Mouse (Mus musculus): ENCODE measurements around the gene Klf16. TPM values are rescaled to one million over a fixed set of nuclear protein-coding genes. Genes with fewer than 3 reads are reported as not detected.

Klf16 gene
- polyA plus RNA-seq, 1 experiment from 2014 or later = 10.2 TPM

DNA sequence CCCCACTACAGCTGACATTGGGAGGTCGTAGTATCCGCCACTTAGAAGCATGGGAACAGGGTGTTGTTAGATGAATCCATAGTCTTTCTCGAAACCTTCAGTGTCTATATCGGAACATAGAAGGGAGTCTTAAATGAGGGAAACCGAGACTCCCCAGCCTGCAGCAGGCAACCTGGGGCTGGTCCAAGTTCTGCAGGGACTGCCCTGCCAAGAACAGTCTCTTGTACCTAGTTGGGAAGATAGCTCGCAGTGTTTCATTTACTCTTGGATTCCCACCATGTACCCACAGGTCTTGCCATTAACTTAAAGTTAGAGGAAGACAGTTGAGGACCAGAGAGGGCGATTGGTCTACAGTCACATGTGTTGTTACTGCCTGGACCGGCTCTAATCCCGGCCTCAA, 43.2 kb upstream of the Klf16 start:
- 87% methylated on average over 9 of the region's 9 CpGs for WGBS
- Histone ChIP-seq H3K9ac (ENCODE audit: low read depth, low read length) (no peak overlapping the region), H3K4me1 (ENCODE audit: control insufficient read depth, insufficient read depth, low read length) (peaks cover 20% of the 10 kb centered on the region), H3K4me3 (ENCODE audit: low read length) (no peak overlapping the region), H3K27me3 (ENCODE audit: control insufficient read depth, insufficient read depth, low read length) (no peaks in the 10 kb centered on the region), H3K27ac (ENCODE audit: low read depth, low read length) (no peak overlapping the region), H3K36me3 (ENCODE audit: control insufficient read depth, insufficient read depth, low read length) (peaks cover 7% of the 10 kb centered on the region), H3K4me2 (replicated peaks; ENCODE audit: low read depth, low read length) (no peak overlapping the region), H3K9me3 (ENCODE audit: control insufficient read depth, low read length) (no peaks in the 10 kb centered on the region)
- ATAC-seq (ENCODE audit: low FRiP score, low TSS enrichment) = no peak

DNA sequence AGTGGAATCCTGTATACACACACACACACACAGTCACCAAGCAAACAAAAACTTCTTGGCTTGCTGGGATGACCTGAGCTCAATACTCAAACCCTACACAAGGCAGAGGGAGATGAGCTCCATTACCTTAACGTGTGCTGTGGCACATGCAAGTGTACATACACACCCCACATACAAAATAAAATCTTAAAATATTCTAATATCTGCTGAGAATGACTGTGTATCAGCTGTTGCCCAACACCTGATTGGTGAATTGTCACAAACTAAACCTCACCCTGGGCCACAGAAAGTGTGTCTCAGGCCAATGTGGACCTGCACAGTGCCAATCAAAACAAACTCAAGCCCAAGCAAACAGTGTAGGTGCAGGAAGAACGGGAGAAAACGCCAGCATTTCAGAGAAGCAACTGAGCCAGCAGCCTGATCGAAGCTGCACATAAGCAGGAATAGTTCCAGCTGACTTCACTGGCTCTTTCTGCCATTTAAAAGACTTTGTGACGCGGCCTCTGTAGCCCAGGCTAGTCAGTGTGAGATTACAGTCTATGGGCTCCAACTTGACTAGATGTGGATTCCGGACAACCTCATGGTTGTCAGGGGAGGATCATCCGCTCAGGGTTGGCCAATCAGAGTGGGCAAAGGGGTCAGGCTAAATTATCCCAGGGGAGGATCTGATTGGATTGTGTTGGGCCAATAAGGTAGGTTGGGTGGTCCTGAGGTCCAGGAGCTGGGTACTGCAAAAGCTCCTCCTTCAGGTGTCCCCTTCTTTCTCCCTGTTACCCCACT, 42.5 kb upstream of the Klf16 start:
- 27% methylated on average over 8 of the region's 8 CpGs for WGBS
- H3K27me3 ChIP-seq (ENCODE audit: control insufficient read depth, insufficient read depth, low read length) = no peaks in the 10 kb centered on the region
- peaks cover 14% of the 10 kb centered on the region for H3K36me3 ChIP-seq (ENCODE audit: control insufficient read depth, insufficient read depth, low read length)
- no peak overlapping the region for H3K4me2 ChIP-seq (replicated peaks; ENCODE audit: low read depth, low read length)
- no peak overlapping the region for H3K4me3 ChIP-seq (ENCODE audit: low read length)
- ATAC-seq (ENCODE audit: low FRiP score, low TSS enrichment) = no peak
- H3K4me1 ChIP-seq (ENCODE audit: control insufficient read depth, insufficient read depth, low read length) = peaks cover 13% of the 10 kb centered on the region
- H3K9ac ChIP-seq (ENCODE audit: low read depth, low read length) = no peak overlapping the region
- H3K27ac ChIP-seq (ENCODE audit: low read depth, low read length) = no peak overlapping the region
- H3K9me3 ChIP-seq (ENCODE audit: control insufficient read depth, low read length) = no peaks in the 10 kb centered on the region

DNA sequence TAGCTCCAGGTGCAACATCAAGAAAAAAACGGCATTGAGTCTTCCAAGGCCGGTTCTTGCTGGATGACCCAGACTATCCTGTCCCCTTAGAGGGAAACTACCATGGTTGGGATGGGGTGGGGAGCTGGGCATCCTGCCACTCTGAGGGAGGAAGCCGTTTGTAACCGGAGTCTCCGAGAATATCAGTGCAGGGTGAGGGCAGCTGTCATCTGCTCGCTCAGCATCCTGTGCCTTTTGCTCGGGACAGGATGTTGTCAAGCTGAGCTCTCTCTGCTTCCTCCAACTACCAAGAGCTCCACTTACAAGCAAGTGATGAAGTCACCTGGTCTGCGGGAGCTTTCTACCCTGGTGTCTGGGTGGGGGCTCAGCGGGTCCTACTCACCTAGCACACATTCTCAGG, 41.1 kb upstream of the Klf16 start:
- Histone ChIP-seq H3K27ac (ENCODE audit: low read depth, low read length) (no peak overlapping the region), H3K4me2 (replicated peaks; ENCODE audit: low read depth, low read length) (no peak overlapping the region), H3K9me3 (ENCODE audit: control insufficient read depth, low read length) (no peaks in the 10 kb centered on the region), H3K4me1 (ENCODE audit: control insufficient read depth, insufficient read depth, low read length) (peaks cover 3% of the 10 kb centered on the region; the same call in 1 of the 2 replicates), H3K4me3 (ENCODE audit: low read length) (no peak overlapping the region), H3K9ac (ENCODE audit: low read depth, low read length) (no peak overlapping the region), H3K27me3 (ENCODE audit: control insufficient read depth, insufficient read depth, low read length) (no peaks in the 10 kb centered on the region), H3K36me3 (ENCODE audit: control insufficient read depth, insufficient read depth, low read length) (peaks cover 27% of the 10 kb centered on the region)
- ATAC-seq (ENCODE audit: low FRiP score, low TSS enrichment) = no peak
- WGBS = 60% methylated on average over 9 of the region's 9 CpGs

DNA sequence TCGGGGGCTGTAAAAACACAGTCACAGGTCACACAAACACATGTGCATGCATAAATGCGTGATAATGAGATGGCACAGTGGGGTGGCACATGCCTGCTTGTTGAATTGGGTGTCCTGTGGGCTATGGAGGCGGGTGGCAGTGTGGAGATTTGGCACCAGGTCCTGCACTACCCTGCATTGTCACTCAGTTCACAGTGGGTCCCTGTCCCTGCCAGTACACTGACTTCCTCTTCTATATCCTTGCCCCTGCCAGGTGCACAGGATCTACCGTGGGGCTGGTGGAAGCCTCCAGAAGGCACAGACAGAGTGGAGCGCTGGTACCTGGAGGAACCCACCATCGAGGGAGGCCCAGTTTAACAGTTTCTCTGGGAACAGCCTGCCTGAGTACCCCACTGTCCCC, 37.2 kb upstream of the Klf16 start:
- Histone ChIP-seq H3K27me3 (ENCODE audit: control insufficient read depth, insufficient read depth, low read length) (no peaks in the 10 kb centered on the region), H3K9me3 (ENCODE audit: control insufficient read depth, low read length) (no peaks in the 10 kb centered on the region), H3K9ac (ENCODE audit: low read depth, low read length) (no peak overlapping the region), H3K36me3 (ENCODE audit: control insufficient read depth, insufficient read depth, low read length) (peaks cover 44% of the 10 kb centered on the region), H3K4me3 (ENCODE audit: low read length) (no peak overlapping the region), H3K27ac (ENCODE audit: low read depth, low read length) (no peak overlapping the region), H3K4me2 (replicated peaks; ENCODE audit: low read depth, low read length) (no peak overlapping the region), H3K4me1 (ENCODE audit: control insufficient read depth, insufficient read depth, low read length) (no peaks in the 10 kb centered on the region)
- WGBS = 89% methylated on average over 6 of the region's 6 CpGs
- no peak for ATAC-seq (ENCODE audit: low FRiP score, low TSS enrichment)

DNA sequence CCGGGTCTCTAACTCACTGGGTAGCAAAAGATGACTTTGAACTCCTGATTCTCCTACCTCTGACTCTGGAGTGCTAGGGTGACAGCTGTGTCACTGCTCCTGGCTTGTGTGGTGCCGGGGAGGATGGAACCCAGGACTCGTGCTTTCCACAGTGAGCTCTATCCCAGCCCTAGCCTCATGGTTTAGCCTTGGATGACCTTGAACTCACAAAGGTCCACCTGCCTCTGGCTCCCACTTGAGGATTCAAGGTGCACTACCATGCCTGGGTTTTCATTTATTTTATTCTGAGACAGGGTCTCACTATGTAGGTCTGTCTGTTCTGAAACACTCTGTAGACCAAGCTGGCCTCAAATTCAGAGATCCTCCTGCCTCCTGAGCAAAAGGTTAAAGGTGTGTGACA, 36.7 kb upstream of the Klf16 start:
- Histone ChIP-seq H3K9me3 (ENCODE audit: control insufficient read depth, low read length) (no peaks in the 10 kb centered on the region), H3K4me2 (replicated peaks; ENCODE audit: low read depth, low read length) (no peak overlapping the region), H3K27ac (ENCODE audit: low read depth, low read length) (no peak overlapping the region), H3K9ac (ENCODE audit: low read depth, low read length) (no peak overlapping the region), H3K4me3 (ENCODE audit: low read length) (no peak overlapping the region), H3K4me1 (ENCODE audit: control insufficient read depth, insufficient read depth, low read length) (no peaks in the 10 kb centered on the region), H3K36me3 (ENCODE audit: control insufficient read depth, insufficient read depth, low read length) (peaks cover 48% of the 10 kb centered on the region), H3K27me3 (ENCODE audit: control insufficient read depth, insufficient read depth, low read length) (no peaks in the 10 kb centered on the region)
- WGBS = 91% methylated on average over 3 of the region's 3 CpGs
- ATAC-seq (ENCODE audit: low FRiP score, low TSS enrichment) = no peak

DNA sequence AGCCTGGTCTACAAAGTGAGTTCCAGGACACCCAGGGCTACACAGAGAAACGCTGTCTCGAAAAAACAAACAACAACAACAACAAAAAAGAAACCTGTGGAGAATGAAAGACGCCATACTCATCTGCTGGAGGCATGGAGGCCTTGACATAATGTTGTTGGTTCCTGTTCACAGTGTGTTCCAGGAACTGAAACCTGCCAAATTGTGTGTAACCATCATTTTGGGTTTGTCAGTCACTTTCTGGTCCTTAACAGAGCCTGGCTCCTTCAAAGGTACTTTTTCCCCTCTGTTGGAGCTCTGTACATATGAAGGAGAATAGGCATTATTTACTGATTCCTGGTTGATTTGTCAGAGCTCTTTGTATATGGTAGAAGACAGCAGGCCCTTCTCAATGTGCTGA, 34.8 kb upstream of the Klf16 start:
- H3K4me1 ChIP-seq (ENCODE audit: control insufficient read depth, insufficient read depth, low read length) = no peaks in the 10 kb centered on the region
- no peak overlapping the region for H3K4me2 ChIP-seq (replicated peaks; ENCODE audit: low read depth, low read length)
- 94% methylated on average over 3 of the region's 3 CpGs for WGBS
- no peak overlapping the region for H3K27ac ChIP-seq (ENCODE audit: low read depth, low read length)
- H3K9me3 ChIP-seq (ENCODE audit: control insufficient read depth, low read length) = no peaks in the 10 kb centered on the region
- no peaks in the 10 kb centered on the region for H3K27me3 ChIP-seq (ENCODE audit: control insufficient read depth, insufficient read depth, low read length)
- H3K4me3 ChIP-seq (ENCODE audit: low read length) = no peak overlapping the region
- ATAC-seq (ENCODE audit: low FRiP score, low TSS enrichment) = no peak
- H3K36me3 ChIP-seq (ENCODE audit: control insufficient read depth, insufficient read depth, low read length) = peaks cover 67% of the 10 kb centered on the region
- H3K9ac ChIP-seq (ENCODE audit: low read depth, low read length) = no peak overlapping the region

DNA sequence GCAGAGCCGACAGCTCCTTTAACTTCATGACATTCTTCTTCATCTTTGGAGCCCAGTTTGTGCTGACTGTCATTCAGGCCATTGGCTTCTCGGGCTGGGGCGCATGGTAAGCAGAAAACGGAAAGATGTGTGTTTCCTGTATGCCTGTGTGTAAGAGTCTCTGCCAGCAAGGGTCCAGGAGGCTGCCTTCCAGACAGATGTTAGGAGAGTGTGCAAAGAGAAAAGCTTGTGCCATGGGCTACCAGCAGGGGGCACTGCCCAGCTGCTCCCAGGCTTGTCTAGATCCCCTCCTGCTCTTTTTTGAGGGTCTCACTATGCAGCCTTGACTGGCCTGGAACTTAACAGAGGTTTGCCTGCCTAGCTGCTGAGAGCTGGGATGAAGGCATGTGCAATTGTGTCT, 33.9 kb upstream of the Klf16 start:
- Histone ChIP-seq H3K4me1 (ENCODE audit: control insufficient read depth, insufficient read depth, low read length) (no peaks in the 10 kb centered on the region), H3K4me2 (replicated peaks; ENCODE audit: low read depth, low read length) (no peak overlapping the region), H3K27ac (ENCODE audit: low read depth, low read length) (no peak overlapping the region), H3K9ac (ENCODE audit: low read depth, low read length) (no peak overlapping the region), H3K4me3 (ENCODE audit: low read length) (no peak overlapping the region), H3K27me3 (ENCODE audit: control insufficient read depth, insufficient read depth, low read length) (no peaks in the 10 kb centered on the region), H3K36me3 (ENCODE audit: control insufficient read depth, insufficient read depth, low read length) (peaks cover 71% of the 10 kb centered on the region), H3K9me3 (ENCODE audit: control insufficient read depth, low read length) (no peaks in the 10 kb centered on the region)
- WGBS = 76% methylated on average over 4 of the region's 4 CpGs
- no peak for ATAC-seq (ENCODE audit: low FRiP score, low TSS enrichment)

DNA sequence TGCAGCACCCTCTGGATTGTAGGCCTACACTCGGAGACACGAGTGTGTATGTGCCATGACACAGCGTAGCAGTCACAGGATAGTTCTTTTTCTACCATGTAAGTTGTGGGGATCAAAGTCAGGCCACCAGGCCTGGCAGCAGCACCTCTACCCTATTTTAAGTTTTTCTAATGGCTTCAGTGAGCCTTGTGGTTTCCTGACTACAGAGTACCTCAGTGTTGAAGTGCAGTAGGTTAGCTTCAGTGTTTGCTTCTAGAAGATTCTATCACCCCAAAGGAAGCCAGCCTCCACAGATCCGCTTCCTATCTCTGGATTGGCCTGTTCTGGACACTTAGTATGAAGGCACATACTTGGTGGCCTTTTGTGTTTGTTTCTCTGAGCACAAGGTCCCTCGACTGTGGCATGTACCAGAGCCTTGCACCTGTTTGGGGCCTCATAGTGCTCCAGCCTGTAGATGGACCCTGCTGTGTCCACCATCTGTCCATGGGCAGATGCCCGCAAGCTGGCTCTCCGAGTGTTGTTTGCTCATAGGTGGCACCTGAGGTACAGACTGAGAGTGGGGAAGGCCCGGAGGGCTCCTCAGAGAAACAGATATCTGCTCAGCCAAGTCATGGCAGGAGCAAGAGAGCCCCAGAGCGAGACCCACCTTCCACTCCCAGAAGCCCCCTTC, 33.1 kb upstream of the Klf16 start:
- Histone ChIP-seq H3K36me3 (ENCODE audit: control insufficient read depth, insufficient read depth, low read length) (peaks cover 64% of the 10 kb centered on the region), H3K9ac (ENCODE audit: low read depth, low read length) (no peak overlapping the region), H3K27me3 (ENCODE audit: control insufficient read depth, insufficient read depth, low read length) (no peaks in the 10 kb centered on the region), H3K9me3 (ENCODE audit: control insufficient read depth, low read length) (no peaks in the 10 kb centered on the region), H3K27ac (ENCODE audit: low read depth, low read length) (no peak overlapping the region), H3K4me2 (replicated peaks; ENCODE audit: low read depth, low read length) (no peak overlapping the region), H3K4me1 (ENCODE audit: control insufficient read depth, insufficient read depth, low read length) (0 out of 2 replicates have a peak, but pooled peaks cover under 1% of the 10 kb centered on the region), H3K4me3 (ENCODE audit: low read length) (no peak overlapping the region)
- 92% methylated on average over 9 of the region's 9 CpGs for WGBS
- ATAC-seq (ENCODE audit: low FRiP score, low TSS enrichment) = no peak

DNA sequence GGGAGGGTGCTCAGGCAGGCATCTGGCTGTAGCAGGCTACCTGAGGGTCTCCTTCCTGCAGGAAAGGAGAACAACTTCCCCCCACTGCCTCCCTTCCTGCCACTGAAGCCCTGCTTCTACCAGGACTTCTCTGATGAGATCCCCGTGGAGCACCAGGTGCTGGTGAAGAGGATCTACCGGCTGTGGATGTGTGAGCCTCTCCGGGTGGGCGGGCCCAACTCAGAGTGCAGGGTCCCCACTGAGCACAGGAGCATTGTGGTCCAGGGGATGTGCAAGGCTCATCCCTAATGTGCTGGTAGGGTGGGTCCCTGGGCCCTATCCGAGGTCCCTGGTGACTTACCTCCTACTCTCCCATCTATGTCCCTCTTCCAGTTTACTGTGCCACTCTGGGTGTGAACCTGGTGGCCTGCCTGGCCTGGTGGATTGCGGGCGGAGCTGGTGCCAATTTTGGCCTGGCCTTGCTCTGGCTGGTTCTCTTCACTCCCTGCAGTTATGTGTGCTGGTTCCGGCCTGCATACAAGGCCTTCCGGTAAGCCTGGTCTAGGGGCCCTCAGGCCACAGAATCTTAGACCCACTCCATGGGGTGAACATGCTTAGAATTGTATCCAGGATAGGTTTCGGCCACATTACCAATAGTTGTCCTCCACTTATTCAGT, 32.3 kb upstream of the Klf16 start:
- H3K27me3 ChIP-seq (ENCODE audit: control insufficient read depth, insufficient read depth, low read length) = no peaks in the 10 kb centered on the region
- 0 out of 2 replicates have a peak, but pooled peaks cover 2% of the 10 kb centered on the region for H3K4me1 ChIP-seq (ENCODE audit: control insufficient read depth, insufficient read depth, low read length)
- no peaks in the 10 kb centered on the region for H3K9me3 ChIP-seq (ENCODE audit: control insufficient read depth, low read length)
- no peak overlapping the region for H3K9ac ChIP-seq (ENCODE audit: low read depth, low read length)
- no peak for ATAC-seq (ENCODE audit: low FRiP score, low TSS enrichment)
- no peak overlapping the region for H3K4me2 ChIP-seq (replicated peaks; ENCODE audit: low read depth, low read length)
- H3K36me3 ChIP-seq (ENCODE audit: control insufficient read depth, insufficient read depth, low read length) = peaks cover 55% of the 10 kb centered on the region
- no peak overlapping the region for H3K27ac ChIP-seq (ENCODE audit: low read depth, low read length)
- H3K4me3 ChIP-seq (ENCODE audit: low read length) = no peak overlapping the region
- WGBS = 90% methylated on average over 10 of the region's 10 CpGs

Data from kidney, embryonic 14.5 days (tissue).